Mouse (Mus musculus) testis, adult 2 months (tissue): Measurements from ENCODE around the gene Slfn1.

Experiments
- CTCF ChIP-seq: fragments of 200-500 bp; IDR thresholded peaks from 2 replicates; pipeline ENCODE4 v1.5.1; 2012; ENCODE audit warnings: low read depth, mild to moderate bottlenecking, inconsistent platforms, low read length, moderate library complexity; ENCODE audit not compliant: control insufficient read depth, insufficient read depth, insufficient replicate concordance
- POLR2A ChIP-seq: fragments of 200-500 bp; IDR thresholded peaks from 2 replicates; pipeline ENCODE4 v1.6.1; 2012; ENCODE audit warnings: low read depth, mild to moderate bottlenecking, inconsistent platforms, low read length, moderate library complexity; ENCODE audit not compliant: control insufficient read depth

- no peak for TF ChIP-seq CTCF
- no peak for TF ChIP-seq POLR2A
These were observed 33.7 kb upstream of the Slfn1 start for GRCm38 (mm10) chr11:83082741-83083473.
